Mouse (Mus musculus) neural tube, embryonic 14.5 days (tissue): Measurements from ENCODE around the gene Slc37a1. TPM values are rescaled to one million over a fixed set of nuclear protein-coding genes. Genes with fewer than 3 reads are reported as not detected.
A peak's percentile ranks its signal among the peaks of the same experiment; 100 is the strongest.

Source experiments
- ATAC-seq: fragments of 200-750 bp; cut with Nextera tagmentation; 2 replicates; pipeline ENCODE4 v1.8.0; 2017; ENCODE audit warnings: low read depth, mild to moderate bottlenecking, moderate TSS enrichment, moderate library complexity
- H3K27ac ChIP-seq: fragments of 300-500 bp; sonication (generic); 2 replicates; pipeline ENCODE4 v1.5.1; 2014; ENCODE audit warnings: low read depth, mild to moderate bottlenecking, control low read depth, low read length, moderate library complexity, mixed read lengths
- H3K27me3 ChIP-seq: fragments of 300-500 bp; sonication (generic); 2 replicates; pipeline ENCODE4 v1.6.1; 2014; ENCODE audit warnings: low read length; ENCODE audit not compliant: control insufficient read depth, insufficient read depth
- H3K36me3 ChIP-seq: fragments of 300-500 bp; sonication (generic); 2 replicates; pipeline ENCODE4 v1.6.1; 2014; ENCODE audit warnings: low read length, mixed read lengths; ENCODE audit not compliant: control insufficient read depth, insufficient read depth
- H3K4me1 ChIP-seq: fragments of 300-500 bp; sonication (generic); 2 replicates; pipeline ENCODE4 v1.6.1; 2014; ENCODE audit warnings: low read length; ENCODE audit not compliant: control insufficient read depth, insufficient read depth
- H3K4me2 ChIP-seq: fragments of 300-500 bp; sonication (generic); 2 replicates; pipeline ENCODE4 v1.6.1; 2014; ENCODE audit warnings: mild to moderate bottlenecking, low read depth, low read length, control low read depth
- H3K4me3 ChIP-seq: fragments of 300-500 bp; sonication (generic); 2 replicates; pipeline ENCODE4 v1.5.1; 2014; ENCODE audit warnings: low read depth, low read length, control low read depth, mixed read lengths
- H3K9ac ChIP-seq: fragments of 300-500 bp; sonication (generic); replicated peaks from 2 replicates; pipeline ENCODE4 v1.6.1; 2014; ENCODE audit warnings: low read depth, mild to moderate bottlenecking, control low read depth, low read length, mixed read lengths
- H3K9me3 ChIP-seq: fragments of 300-500 bp; sonication (generic); 2 replicates; pipeline ENCODE4 v1.6.1; 2016; ENCODE audit warnings: low read length; ENCODE audit not compliant: control insufficient read depth
- WGBS: fragments of 180-500 bp; shearing (Covaris S2); extraction: QIAGEN DNeasy Blood & Tissue Kit; methylation state at CpG from one replicate; pipeline ENCODE4 v1.1.7; 2014; 5-methylcytosine and 5-hydroxymethylcytosine counted together
- polyA plus RNA-seq: library from polyadenylated mRNA; unstranded; fragments of >200 nt; fragmentation: Nextera tagmentation; extraction: Ambion mirVana; gene quantifications from 2 replicates; pipeline ENCODE4 v1.2.1, GENCODE M21; 2014

The Slc37a1 gene
- polyA plus RNA-seq, 1 experiment from 2014 or later = 10.1 TPM

- no peak for ATAC-seq
These were observed 15.3 kb upstream of the Slc37a1 start for GRCm38 (mm10) chr17:31271136-31271851.

GRCm38 (mm10) chr17:31272416-31273165 lies 14.0 kb upstream of the Slc37a1 start:
- Histone ChIP-seq H3K9ac (no peak overlapping the region), H3K4me1 (no peaks in the 10 kb centered on the region), H3K4me3 (no peak overlapping the region), H3K36me3 (no peaks in the 10 kb centered on the region), H3K27me3 (no peaks in the 10 kb centered on the region), H3K9me3 (no peaks in the 10 kb centered on the region), H3K27ac (no peak overlapping the region), H3K4me2 (no peak overlapping the region)
- WGBS = 90% methylated on average over 9 of the region's 9 CpGs
- no peak for ATAC-seq

More at GRCm38 (mm10) chr17:31271136-31271851, 15.3 kb upstream of the Slc37a1 start:
- Histone ChIP-seq H3K9me3 (no peaks in the 10 kb centered on the region), H3K4me1 (no peaks in the 10 kb centered on the region), H3K27ac (no peak overlapping the region), H3K36me3 (no peaks in the 10 kb centered on the region), H3K4me3 (no peak overlapping the region), H3K9ac (no peak overlapping the region), H3K27me3 (no peaks in the 10 kb centered on the region), H3K4me2 (no peak overlapping the region)
- 68% methylated on average over 6 of the region's 7 CpGs for WGBS

- H3K4me2 ChIP-seq = no peak overlapping the region
- WGBS = 88% methylated on average over 8 of the region's 8 CpGs
- H3K4me1 ChIP-seq = no peaks in the 10 kb centered on the region
- H3K36me3 ChIP-seq = no peaks in the 10 kb centered on the region
- ATAC-seq = no peak
- H3K9me3 ChIP-seq = no peaks in the 10 kb centered on the region
- no peaks in the 10 kb centered on the region for H3K27me3 ChIP-seq
- H3K4me3 ChIP-seq = no peak overlapping the region
- no peak overlapping the region for H3K9ac ChIP-seq
- no peak overlapping the region for H3K27ac ChIP-seq
These were observed 13.0 kb upstream of the Slc37a1 start for GRCm38 (mm10) chr17:31273631-31274030.

- Histone ChIP-seq H3K27me3 (no peaks in the 10 kb centered on the region), H3K4me2 (no peak overlapping the region), H3K4me3 (no peak overlapping the region), H3K4me1 (no peaks in the 10 kb centered on the region), H3K9me3 (no peaks in the 10 kb centered on the region), H3K27ac (no peak overlapping the region), H3K9ac (no peak overlapping the region), H3K36me3 (no peaks in the 10 kb centered on the region)
- no peak for ATAC-seq
- WGBS = 87% methylated on average over 6 of the region's 6 CpGs
These were observed 11.4 kb upstream of the Slc37a1 start for GRCm38 (mm10) chr17:31275181-31275580.

GRCm38 (mm10) chr17:31276207-31276921 lies 10.2 kb upstream of the Slc37a1 start:
- Histone ChIP-seq H3K4me1 (no peaks in the 10 kb centered on the region), H3K9me3 (no peaks in the 10 kb centered on the region), H3K27ac (no peak overlapping the region), H3K4me3 (peak overlapping the region; percentile 41), H3K9ac (no peak overlapping the region), H3K4me2 (peak overlapping the region; percentile 76), H3K36me3 (no peaks in the 10 kb centered on the region), H3K27me3 (no peaks in the 10 kb centered on the region)
- no peak for ATAC-seq
- WGBS = 29% methylated on average over 9 of the region's 9 CpGs

- 10% methylated on average over 43 of the region's 44 CpGs for WGBS
- ATAC-seq = peak; percentile 95
- Histone ChIP-seq H3K9ac (no peak within 1 kb of the TSS; the same call in 1 of the 2 replicates), H3K4me1 (no peaks in the 10 kb centered on the region), H3K4me2 (peak within 1 kb of the TSS; percentile 76), H3K4me3 (peak within 1 kb of the TSS; percentile 41), H3K9me3 (no peaks in the 10 kb centered on the region), H3K27me3 (no peaks in the 10 kb centered on the region), H3K36me3 (no peaks in the 10 kb centered on the region), H3K27ac (no peak within 1 kb of the TSS)
These were observed 9.4 kb upstream of the Slc37a1 start, which contains the start of gene Rsph1 for GRCm38 (mm10) chr17:31276922-31277918. Gene Rsph1, minus strand, starts transcription at chr17:31277383.

GRCm38 (mm10) chr17:31277931-31278330 lies 8.7 kb upstream of the Slc37a1 start:
- H3K9ac ChIP-seq = no peak overlapping the region
- no peak for ATAC-seq
- H3K27ac ChIP-seq = no peak overlapping the region
- no peak overlapping the region for H3K4me3 ChIP-seq
- H3K27me3 ChIP-seq = no peaks in the 10 kb centered on the region
- H3K4me2 ChIP-seq = no peak overlapping the region
- H3K9me3 ChIP-seq = no peaks in the 10 kb centered on the region
- no peaks in the 10 kb centered on the region for H3K36me3 ChIP-seq
- WGBS = 76% methylated on average over 4 of the region's 4 CpGs
- H3K4me1 ChIP-seq = no peaks in the 10 kb centered on the region

GRCm38 (mm10) chr17:31279541-31279940 lies 7.1 kb upstream of the Slc37a1 start:
- H3K27me3 ChIP-seq = no peaks in the 10 kb centered on the region
- WGBS = 81% methylated on average over 9 of the region's 9 CpGs

More at GRCm38 (mm10) chr17:31279541-31279940, 7.1 kb upstream of the Slc37a1 start:
- Histone ChIP-seq H3K9me3 (no peaks in the 10 kb centered on the region), H3K4me1 (no peaks in the 10 kb centered on the region), H3K4me3 (no peak overlapping the region), H3K27ac (no peak overlapping the region), H3K9ac (no peak overlapping the region), H3K36me3 (no peaks in the 10 kb centered on the region), H3K4me2 (no peak overlapping the region)
- ATAC-seq = no peak
